Mouse (Mus musculus): ENCODE data around the gene Fastkd2. TPM values are rescaled to one million over a fixed set of nuclear protein-coding genes. Genes with fewer than 3 reads are reported as not detected.

Gene Fastkd2
- 59.5 and 70.1 TPM in 2 replicates for polyA plus RNA-seq (2014; fragmentation: Nextera tagmentation; extraction: Ambion mirVana)

GRCm38 (mm10) chr1:63730240-63730771 is at the start of gene Fastkd2, which contains the start of gene Mdh1b:
Gene Fastkd2 (plus strand): TSS chr1:63730614.
Gene Mdh1b (minus strand): TSS chr1:63730318.
- peaks cover 2% of the 10 kb centered on the region; the same call in 1 of the 2 replicates for H3K4me1 ChIP-seq (replicated peaks; ENCODE audit: control insufficient read depth, insufficient read depth, low read length)
- H3K4me3 ChIP-seq (ENCODE audit: low read depth, low read length), result peak within 1 kb of the TSS; percentile 63
- H3K9ac ChIP-seq (ENCODE audit: low read depth, low read length), result peak within 1 kb of the TSS; percentile 60
- peak; percentile 95 for ATAC-seq (ENCODE audit: low FRiP score)
- DNase-seq (ENCODE audit: low spot score), result peak; percentile 91
- no peaks in the 10 kb centered on the region for H3K36me3 ChIP-seq (ENCODE audit: control insufficient read depth, insufficient read depth, low read length)
- WGBS, result 0% methylated on average over 31 of the region's 31 CpGs
- no peak within 1 kb of the TSS for H3K27ac ChIP-seq (ENCODE audit: low read depth, low read length)
- peak within 1 kb of the TSS; percentile 46 for H3K4me2 ChIP-seq (replicated peaks; ENCODE audit: low read depth, low read length)
- no peaks in the 10 kb centered on the region for H3K9me3 ChIP-seq (ENCODE audit: control insufficient read depth, low read length)
- no peaks in the 10 kb centered on the region for H3K27me3 ChIP-seq (ENCODE audit: control insufficient read depth, insufficient read depth, low read length)

- Histone ChIP-seq H3K4me1 (replicated peaks; ENCODE audit: control insufficient read depth, insufficient read depth, low read length) (no peaks in the 10 kb centered on the region), H3K4me2 (replicated peaks; ENCODE audit: low read depth, low read length) (no peak within 1 kb of the TSS), H3K9ac (ENCODE audit: low read depth, low read length) (no peak within 1 kb of the TSS), H3K27me3 (ENCODE audit: control insufficient read depth, insufficient read depth, low read length) (no peaks in the 10 kb centered on the region), H3K36me3 (ENCODE audit: control insufficient read depth, insufficient read depth, low read length) (no peaks in the 10 kb centered on the region), H3K4me3 (ENCODE audit: low read depth, low read length) (no peak within 1 kb of the TSS), H3K9me3 (ENCODE audit: control insufficient read depth, low read length) (no peaks in the 10 kb centered on the region), H3K27ac (ENCODE audit: low read depth, low read length) (no peak within 1 kb of the TSS)
- DNase-seq (ENCODE audit: low spot score) (no peak), ATAC-seq (ENCODE audit: low FRiP score) (no peak)
- WGBS, result 94% methylated on average over 4 of the region's 4 CpGs
These were observed 43.6 kb upstream of the Fastkd2 start, which contains the start of gene Dytn for GRCm38 (mm10) chr1:63686827-63687226. Gene Dytn (minus strand): TSS chr1:63686927.

- 80% methylated on average over 3 of the region's 3 CpGs for WGBS
- no peak overlapping the region for H3K4me3 ChIP-seq (ENCODE audit: low read depth, low read length)
- H3K36me3 ChIP-seq (ENCODE audit: control insufficient read depth, insufficient read depth, low read length), result no peaks in the 10 kb centered on the region
- DNase-seq (ENCODE audit: low spot score) (no peak), ATAC-seq (ENCODE audit: low FRiP score) (no peak)
- no peaks in the 10 kb centered on the region for H3K4me1 ChIP-seq (replicated peaks; ENCODE audit: control insufficient read depth, insufficient read depth, low read length)
- no peak overlapping the region for H3K4me2 ChIP-seq (replicated peaks; ENCODE audit: low read depth, low read length)
- H3K9me3 ChIP-seq (ENCODE audit: control insufficient read depth, low read length), result no peaks in the 10 kb centered on the region
- no peaks in the 10 kb centered on the region for H3K27me3 ChIP-seq (ENCODE audit: control insufficient read depth, insufficient read depth, low read length)
- no peak overlapping the region for H3K27ac ChIP-seq (ENCODE audit: low read depth, low read length)
- H3K9ac ChIP-seq (ENCODE audit: low read depth, low read length), result no peak overlapping the region
These were observed 33.6 kb upstream of the Fastkd2 start for GRCm38 (mm10) chr1:63696861-63697260.

- DNase-seq (ENCODE audit: low spot score), result no peak
- Histone ChIP-seq H3K9me3 (ENCODE audit: control insufficient read depth, low read length) (no peaks in the 10 kb centered on the region), H3K27ac (ENCODE audit: low read depth, low read length) (no peak overlapping the region), H3K4me3 (ENCODE audit: low read depth, low read length) (no peak overlapping the region), H3K4me2 (replicated peaks; ENCODE audit: low read depth, low read length) (no peak overlapping the region), H3K4me1 (replicated peaks; ENCODE audit: control insufficient read depth, insufficient read depth, low read length) (no peaks in the 10 kb centered on the region), H3K9ac (ENCODE audit: low read depth, low read length) (no peak overlapping the region), H3K27me3 (ENCODE audit: control insufficient read depth, insufficient read depth, low read length) (no peaks in the 10 kb centered on the region), H3K36me3 (ENCODE audit: control insufficient read depth, insufficient read depth, low read length) (no peaks in the 10 kb centered on the region)
- WGBS, result 86% methylated on average over 5 of the region's 5 CpGs
- ATAC-seq (ENCODE audit: low FRiP score), result no peak
These were observed 24.7 kb upstream of the Fastkd2 start for GRCm38 (mm10) chr1:63705733-63706132.

- DNase-seq (ENCODE audit: low spot score) (no peak), ATAC-seq (ENCODE audit: low FRiP score) (no peak)
- no peaks in the 10 kb centered on the region for H3K27me3 ChIP-seq (ENCODE audit: control insufficient read depth, insufficient read depth, low read length)
- H3K4me1 ChIP-seq (replicated peaks; ENCODE audit: control insufficient read depth, insufficient read depth, low read length), result no peaks in the 10 kb centered on the region
- WGBS, result 62% methylated on average over 3 of the region's 3 CpGs
- no peak overlapping the region for H3K4me2 ChIP-seq (replicated peaks; ENCODE audit: low read depth, low read length)
- H3K9me3 ChIP-seq (ENCODE audit: control insufficient read depth, low read length), result no peaks in the 10 kb centered on the region
- no peak overlapping the region for H3K27ac ChIP-seq (ENCODE audit: low read depth, low read length)
- no peak overlapping the region for H3K4me3 ChIP-seq (ENCODE audit: low read depth, low read length)
- H3K36me3 ChIP-seq (ENCODE audit: control insufficient read depth, insufficient read depth, low read length), result no peaks in the 10 kb centered on the region
- no peak overlapping the region for H3K9ac ChIP-seq (ENCODE audit: low read depth, low read length)
These were observed 21.5 kb upstream of the Fastkd2 start for GRCm38 (mm10) chr1:63708876-63709275.

GRCm38 (mm10) chr1:63720161-63720560 is 10.3 kb upstream of the Fastkd2 start:
- Histone ChIP-seq H3K27me3 (ENCODE audit: control insufficient read depth, insufficient read depth, low read length) (no peaks in the 10 kb centered on the region), H3K4me2 (replicated peaks; ENCODE audit: low read depth, low read length) (no peak overlapping the region), H3K4me3 (ENCODE audit: low read depth, low read length) (no peak overlapping the region), H3K27ac (ENCODE audit: low read depth, low read length) (no peak overlapping the region), H3K36me3 (ENCODE audit: control insufficient read depth, insufficient read depth, low read length) (no peaks in the 10 kb centered on the region), H3K9ac (ENCODE audit: low read depth, low read length) (no peak overlapping the region), H3K4me1 (replicated peaks; ENCODE audit: control insufficient read depth, insufficient read depth, low read length) (no peaks in the 10 kb centered on the region), H3K9me3 (ENCODE audit: control insufficient read depth, low read length) (no peaks in the 10 kb centered on the region)
- no peak for DNase-seq (ENCODE audit: low spot score)
- ATAC-seq (ENCODE audit: low FRiP score), result no peak
- 84% methylated on average over 7 of the region's 7 CpGs for WGBS

GRCm38 (mm10) chr1:63729796-63730195 is 618 bp upstream of the Fastkd2 start:
- H3K27ac ChIP-seq (ENCODE audit: low read depth, low read length), result no peak overlapping the region
- DNase-seq (ENCODE audit: low spot score), result no peak
- ATAC-seq (ENCODE audit: low FRiP score), result no peak; the same call in 1 of the 2 replicates
- H3K36me3 ChIP-seq (ENCODE audit: control insufficient read depth, insufficient read depth, low read length), result no peaks in the 10 kb centered on the region
- peak overlapping the region; percentile 45 for H3K4me2 ChIP-seq (replicated peaks; ENCODE audit: low read depth, low read length)
- H3K4me3 ChIP-seq (ENCODE audit: low read depth, low read length), result peak overlapping the region; percentile 63
- 40% methylated on average over 8 of the region's 8 CpGs for WGBS
- H3K27me3 ChIP-seq (ENCODE audit: control insufficient read depth, insufficient read depth, low read length), result no peaks in the 10 kb centered on the region
- peak overlapping the region; percentile 43; the same call in 1 of the 2 replicates for H3K9ac ChIP-seq (ENCODE audit: low read depth, low read length)
- H3K9me3 ChIP-seq (ENCODE audit: control insufficient read depth, low read length), result no peaks in the 10 kb centered on the region
- peaks cover 2% of the 10 kb centered on the region; the same call in 1 of the 2 replicates for H3K4me1 ChIP-seq (replicated peaks; ENCODE audit: control insufficient read depth, insufficient read depth, low read length)

- Histone ChIP-seq H3K4me2 (replicated peaks; ENCODE audit: low read depth, low read length) (no peak overlapping the region), H3K9me3 (ENCODE audit: control insufficient read depth, low read length) (no peaks in the 10 kb centered on the region), H3K9ac (ENCODE audit: low read depth, low read length) (no peak overlapping the region), H3K27ac (ENCODE audit: low read depth, low read length) (no peak overlapping the region), H3K4me1 (replicated peaks; ENCODE audit: control insufficient read depth, insufficient read depth, low read length) (no peaks in the 10 kb centered on the region), H3K27me3 (ENCODE audit: control insufficient read depth, insufficient read depth, low read length) (no peaks in the 10 kb centered on the region), H3K36me3 (ENCODE audit: control insufficient read depth, insufficient read depth, low read length) (peaks cover 2% of the 10 kb centered on the region; the same call in 1 of the 2 replicates), H3K4me3 (ENCODE audit: low read depth, low read length) (no peak overlapping the region)
- WGBS, result 57% methylated on average over 2 of the region's 2 CpGs
- DNase-seq (ENCODE audit: low spot score) (no peak), ATAC-seq (ENCODE audit: low FRiP score) (no peak)
These were observed 25.6 kb downstream of the Fastkd2 start for GRCm38 (mm10) chr1:63756005-63756404.

GRCm38 (mm10) chr1:63763212-63763694 is 32.8 kb downstream of the Fastkd2 start:
- peak overlapping the region; percentile 40 for H3K27ac ChIP-seq (ENCODE audit: low read depth, low read length)
- no peaks in the 10 kb centered on the region for H3K36me3 ChIP-seq (ENCODE audit: control insufficient read depth, insufficient read depth, low read length)
- no peak overlapping the region for H3K4me3 ChIP-seq (ENCODE audit: low read depth, low read length)
- no peaks in the 10 kb centered on the region for H3K9me3 ChIP-seq (ENCODE audit: control insufficient read depth, low read length)
- WGBS, result 11% methylated on average over 3 of the region's 3 CpGs
- peak; percentile 72 for DNase-seq (ENCODE audit: low spot score)
- peak; percentile 81 for ATAC-seq (ENCODE audit: low FRiP score)
- no peak overlapping the region for H3K9ac ChIP-seq (ENCODE audit: low read depth, low read length)
- no peak overlapping the region; the same call in 1 of the 2 replicates for H3K4me2 ChIP-seq (replicated peaks; ENCODE audit: low read depth, low read length)
- H3K4me1 ChIP-seq (replicated peaks; ENCODE audit: control insufficient read depth, insufficient read depth, low read length), result peaks cover 3% of the 10 kb centered on the region; the same call in 1 of the 2 replicates
- H3K27me3 ChIP-seq (ENCODE audit: control insufficient read depth, insufficient read depth, low read length), result no peaks in the 10 kb centered on the region

All from hindbrain, embryonic 11.5 days (tissue).